Mouse (Mus musculus) cerebellum, postnatal 10 days (tissue): ENCODE results near the gene Pilrb1.
"Not testable (repeated sequence)": the region's sequence is repeated elsewhere in the genome, so short reads cannot be mapped to it uniquely, and the experiment has no call there.

Experiments used
- DNase-seq, 2 experiments: peaks; one replicate each; pipeline ENCODE4 v3.0.0; 2021; ENCODE audit warnings: mixed read lengths in 2 of 2

Pilrb1 gene

GRCm38 (mm10) chr5:137857960-137858710 lies at the start of gene Pilrb1:
Gene Pilrb1 (minus strand): TSS chr5:137858106.
- DNase-seq: peak in 1 of 2 experiments; percentile 8

- DNase-seq: no peak
These were observed 39.9 kb upstream of the Pilrb1 start for GRCm38 (mm10) chr5:137897812-137898211.

- peak; percentile 5 to 15 for DNase-seq
These were observed 35.0 kb upstream of the Pilrb1 start for GRCm38 (mm10) chr5:137892954-137893353.

- DNase-seq: no peak
These were observed 29.8 kb upstream of the Pilrb1 start for GRCm38 (mm10) chr5:137887666-137888065.

GRCm38 (mm10) chr5:137885894-137886293 lies 28.0 kb upstream of the Pilrb1 start:
- DNase-seq: peak; percentile 54 to 61

- DNase-seq: no peak
These were observed 25.4 kb upstream of the Pilrb1 start for GRCm38 (mm10) chr5:137883345-137883744.

GRCm38 (mm10) chr5:137882922-137883321 lies 25.0 kb upstream of the Pilrb1 start:
- no peak for DNase-seq

- DNase-seq: peak; percentile 21 to 32
These were observed 20.0 kb upstream of the Pilrb1 start for GRCm38 (mm10) chr5:137877860-137878259.

- DNase-seq: no peak
These were observed 17.1 kb upstream of the Pilrb1 start for GRCm38 (mm10) chr5:137875054-137875453.

- not testable (repeated sequence) for DNase-seq
These were observed 14.4 kb upstream of the Pilrb1 start for GRCm38 (mm10) chr5:137872381-137872702.

GRCm38 (mm10) chr5:137871644-137872380 lies 13.9 kb upstream of the Pilrb1 start, which contains the start of gene Pilrb2:
Gene Pilrb2 (minus strand): TSS chr5:137871815.
- not testable (repeated sequence) for DNase-seq

- DNase-seq: not testable (repeated sequence)
These were observed 10.7 kb upstream of the Pilrb1 start for GRCm38 (mm10) chr5:137868600-137868999.

GRCm38 (mm10) chr5:137864008-137864407 lies 6.1 kb upstream of the Pilrb1 start:
- not testable (repeated sequence) for DNase-seq

- not testable (repeated sequence) for DNase-seq
These were observed 1.0 kb downstream of the Pilrb1 start for GRCm38 (mm10) chr5:137856870-137857269.

- DNase-seq: not testable (repeated sequence)
These were observed 3.0 kb downstream of the Pilrb1 start for GRCm38 (mm10) chr5:137854907-137855306.

GRCm38 (mm10) chr5:137850313-137850712 lies 7.6 kb downstream of the Pilrb1 start:
- DNase-seq: not testable (repeated sequence)

GRCm38 (mm10) chr5:137837110-137837509 lies 20.8 kb downstream of the Pilrb1 start:
- DNase-seq: not testable (repeated sequence)

- no peak for DNase-seq
These were observed 21.3 kb downstream of the Pilrb1 start for GRCm38 (mm10) chr5:137836611-137837010.

GRCm38 (mm10) chr5:137835966-137836520 lies 21.9 kb downstream of the Pilrb1 start, which contains the start of gene Pilra:
Gene Pilra (minus strand): TSS chr5:137836281.
- DNase-seq: not testable (repeated sequence)

GRCm38 (mm10) chr5:137833500-137833899 lies 24.4 kb downstream of the Pilrb1 start:
- no peak for DNase-seq

GRCm38 (mm10) chr5:137831506-137831905 lies 26.4 kb downstream of the Pilrb1 start:
- DNase-seq: no peak

- DNase-seq: no peak
These were observed 26.8 kb downstream of the Pilrb1 start for GRCm38 (mm10) chr5:137831106-137831505.

- DNase-seq: no peak
These were observed 27.7 kb downstream of the Pilrb1 start for GRCm38 (mm10) chr5:137830238-137830637.

- DNase-seq: no peak
These were observed 29.2 kb downstream of the Pilrb1 start for GRCm38 (mm10) chr5:137828694-137829093.
